Mouse (Mus musculus) right cerebral cortex, adult 18-20 months (tissue): ENCODE measurements around the gene Sult5a1.

Experiments
- DNase-seq: peaks from one replicate; pipeline ENCODE4 v3.0.0; 2022; ENCODE audit warnings: mixed read lengths

Sult5a1 gene

GRCm38 (mm10) chr8:123100288-123100687, 57.8 kb downstream of the Sult5a1 start:
- no peak for DNase-seq

GRCm38 (mm10) chr8:123097786-123098584, 60.1 kb downstream of the Sult5a1 start:
- DNase-seq = peak; percentile 52

- no peak for DNase-seq
These were observed 60.9 kb downstream of the Sult5a1 start for GRCm38 (mm10) chr8:123097216-123097615.
